Mouse (Mus musculus) cerebellum, adult 2 months (tissue): ENCODE results near the gene Tle6. TPM values are rescaled to one million over a fixed set of nuclear protein-coding genes. Genes with fewer than 3 reads are reported as not detected.

ENCODE experiments used
- DNase-seq, 2 experiments: peaks; one replicate each; pipeline ENCODE4 v3.0.0; 2021
- H3K27ac ChIP-seq: fragments of 200-500 bp; 2 replicates; pipeline ENCODE4 v1.5.1; 2012; ENCODE audit warnings: low read length, control low read depth, inconsistent platforms; ENCODE audit not compliant: insufficient read depth
- H3K27me3 ChIP-seq: fragments of 200-500 bp; 2 replicates; pipeline ENCODE4 v1.6.1; 2012; ENCODE audit warnings: inconsistent platforms, mild to moderate bottlenecking, low read length, moderate library complexity; ENCODE audit not compliant: control insufficient read depth, insufficient read depth
- H3K4me1 ChIP-seq: fragments of 200-500 bp; 2 replicates; pipeline ENCODE4 v1.6.1; 2011; ENCODE audit warnings: low read length; ENCODE audit not compliant: control insufficient read depth, insufficient read depth
- H3K4me3 ChIP-seq: fragments of 200-500 bp; replicated peaks from 2 replicates; pipeline ENCODE3; 2011; ENCODE audit warnings: mild to moderate bottlenecking, low read depth, low read length, control low read depth; ENCODE audit not compliant: insufficient read depth
- CTCF ChIP-seq: fragments of 200-500 bp; IDR thresholded peaks from 2 replicates; pipeline ENCODE4 v1.5.1; 2011; ENCODE audit warnings: low read depth, mild to moderate bottlenecking, control low read depth, low read length, moderate library complexity, borderline replicate concordance; ENCODE audit not compliant: insufficient read depth
- POLR2A ChIP-seq: fragments of 200-500 bp; IDR thresholded peaks from 2 replicates; pipeline ENCODE4 v1.6.1; 2011; ENCODE audit warnings: low read length, control low read depth, borderline replicate concordance; ENCODE audit not compliant: insufficient read depth
- WGBS: fragments of 180-500 bp; shearing (Covaris S2); methylation state at CpG from one replicate; pipeline ENCODE4 v1.1.7; 2018; 5-methylcytosine and 5-hydroxymethylcytosine counted together
- polyA plus RNA-seq: library from polyadenylated mRNA; depleted of rRNA; stranded (reverse); fragments of >200 nt; gene quantifications from 2 replicates; pipeline ENCODE4 v1.2.3, GENCODE M21; 2012

The Tle6 gene
- polyA plus RNA-seq, 1 experiment = 9.6 TPM

- Histone ChIP-seq H3K27ac (no peak overlapping the region), H3K4me1 (peaks cover 31% of the 10 kb centered on the region), H3K4me3 (no peak overlapping the region), H3K27me3 (no peaks in the 10 kb centered on the region)
- no peak for DNase-seq
- 72% methylated on average over 6 of the region's 6 CpGs for WGBS
- no peak for TF ChIP-seq POLR2A
- no peak for TF ChIP-seq CTCF
Measured at GRCm38 (mm10) chr10:81562411-81562810, 38.5 kb downstream of the Tle6 start.

DNA sequence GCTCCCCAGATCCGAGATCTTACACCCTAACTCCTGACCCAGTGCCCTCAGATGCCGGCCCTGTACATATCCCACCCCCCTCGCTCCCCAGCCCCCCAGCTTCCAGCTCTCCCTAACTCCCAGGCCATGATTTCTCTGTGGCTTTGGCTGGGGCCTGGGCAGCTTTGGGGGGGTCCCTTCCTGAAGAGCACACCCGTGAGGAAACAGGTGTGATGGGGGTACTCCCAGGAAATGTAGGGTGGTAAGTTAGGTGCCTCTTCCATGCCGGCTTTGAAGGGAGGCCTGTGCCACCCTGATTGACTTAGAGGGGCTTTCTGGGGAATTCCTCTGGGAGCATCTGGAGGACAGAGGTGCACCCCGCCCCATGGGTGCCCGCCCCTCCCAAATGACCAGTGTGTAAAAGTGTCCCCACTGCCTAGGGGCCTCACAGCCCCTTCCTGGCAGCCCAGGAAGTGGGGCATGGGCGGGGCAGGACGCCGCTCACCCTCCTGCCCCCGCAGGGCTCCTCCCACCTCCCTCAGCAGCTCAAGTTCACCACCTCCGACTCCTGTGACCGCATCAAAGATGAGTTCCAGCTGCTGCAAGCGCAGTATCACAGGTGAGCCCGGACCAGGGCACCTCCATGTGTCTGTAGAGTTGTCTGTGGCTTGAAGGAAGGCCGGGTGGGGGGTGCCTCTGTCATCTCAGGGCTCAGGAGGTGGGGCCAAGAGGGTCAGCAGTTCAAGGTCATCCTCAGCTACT, 40.0 kb downstream of the Tle6 start:
- Histone ChIP-seq H3K27me3 (no peaks in the 10 kb centered on the region), H3K4me3 (peak overlapping the region; percentile 91), H3K4me1 (peaks cover 31% of the 10 kb centered on the region), H3K27ac (peak overlapping the region; percentile 80)
- WGBS = 27% methylated on average over 16 of the region's 16 CpGs
- no peak for DNase-seq
- no peak for TF ChIP-seq POLR2A
- TF ChIP-seq CTCF = no peak

- Histone ChIP-seq H3K27me3 (no peaks in the 10 kb centered on the region), H3K4me1 (peaks cover 25% of the 10 kb centered on the region; the same call in 1 of the 2 replicates), H3K4me3 (peak overlapping the region; percentile 91), H3K27ac (peak overlapping the region; percentile 95)
- TF ChIP-seq POLR2A (peak; percentile 33; the same call in 1 of the 2 replicates), CTCF (no peak)
- peak; percentile 78 to 81 for DNase-seq
- 1% methylated on average over 35 of the region's 36 CpGs for WGBS
Measured at GRCm38 (mm10) chr10:81559627-81560539, 41.0 kb downstream of the Tle6 start.

- DNase-seq = peak; percentile 88
- TF ChIP-seq POLR2A (peak; percentile 47), CTCF (no peak)
- Histone ChIP-seq H3K4me1 (peaks cover 20% of the 10 kb centered on the region; the same call in 1 of the 2 replicates), H3K27ac (peak within 1 kb of the TSS; percentile 95), H3K27me3 (no peaks in the 10 kb centered on the region), H3K4me3 (peak within 1 kb of the TSS; percentile 94)
- 0% methylated on average over 39 of the region's 53 CpGs for WGBS
Measured at GRCm38 (mm10) chr10:81559163-81559626, 41.7 kb downstream of the Tle6 start, which contains the start of gene Aes. Gene Aes (plus strand): TSS chr10:81559488.

- TF ChIP-seq POLR2A (no peak), CTCF (no peak)
- H3K4me1 ChIP-seq = peaks cover 7% of the 10 kb centered on the region; the same call in 1 of the 2 replicates
- no peak overlapping the region for H3K27ac ChIP-seq
- DNase-seq = no peak
- no peak overlapping the region for H3K4me3 ChIP-seq
- no peaks in the 10 kb centered on the region for H3K27me3 ChIP-seq
- 43% methylated on average over 1 of the region's 1 CpGs for WGBS
Measured at GRCm38 (mm10) chr10:81557491-81557890, 43.4 kb downstream of the Tle6 start.

DNA sequence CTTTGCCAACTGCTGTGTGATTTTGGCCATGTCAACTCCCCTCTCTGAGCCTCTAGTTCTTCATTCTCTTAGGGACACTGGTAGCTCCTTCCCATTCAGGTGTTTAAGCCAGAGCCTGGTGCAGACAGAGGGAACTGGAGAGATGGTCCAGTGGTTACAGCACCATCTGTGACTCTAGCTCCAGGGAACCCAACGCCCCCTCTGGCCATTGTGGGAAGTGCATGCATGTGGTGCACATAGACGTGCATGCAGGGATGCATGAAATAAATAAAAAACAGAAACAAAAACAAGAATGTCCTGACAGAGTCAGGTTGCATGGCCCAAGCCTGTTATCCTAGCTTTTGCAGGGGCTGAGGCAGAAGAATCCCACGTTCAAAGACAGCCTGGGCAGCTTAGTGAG, 44.6 kb downstream of the Tle6 start:
- WGBS = 71% methylated on average over 3 of the region's 3 CpGs
- Histone ChIP-seq H3K27me3 (no peaks in the 10 kb centered on the region), H3K4me1 (peaks cover 3% of the 10 kb centered on the region; the same call in 1 of the 2 replicates), H3K4me3 (no peak overlapping the region), H3K27ac (no peak overlapping the region)
- no peak for TF ChIP-seq POLR2A
- peak; percentile 45; the same call in 1 of the 2 replicates for TF ChIP-seq CTCF
- no peak for DNase-seq
